Mouse (Mus musculus) kidney, postnatal 36 days (tissue): ENCODE results near the gene Gm40460.
"Not testable (repeated sequence)": the region's sequence is repeated elsewhere in the genome, so short reads cannot be mapped to it uniquely, and the experiment has no call there.

ENCODE experiments used
- DNase-seq, 2 experiments: peaks; one replicate each; pipeline ENCODE4 v3.0.0; 2021 to 2022; ENCODE audit warnings: mixed read lengths in 2 of 2

Gm40460 gene

DNA sequence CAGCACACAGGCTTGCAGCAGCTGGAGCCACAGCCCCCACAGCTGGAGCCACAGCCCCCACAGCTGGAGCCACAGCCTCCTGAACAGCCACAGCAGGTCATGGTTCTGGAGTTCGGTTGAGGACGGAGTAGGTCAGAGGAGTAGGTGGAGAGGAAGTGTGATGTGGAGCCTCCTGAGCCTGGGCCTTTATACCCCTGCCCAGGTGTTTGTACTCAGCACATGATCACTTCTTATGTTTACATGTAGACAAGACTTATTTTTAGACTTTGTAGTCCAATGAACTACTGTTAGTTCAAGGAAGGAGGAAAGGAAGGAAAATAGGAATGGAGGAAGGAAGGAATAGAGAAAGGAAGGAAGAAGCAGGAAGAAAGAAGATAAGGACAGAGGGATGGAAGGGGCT lies at the start of gene Gm40460:
Gene Gm40460 (minus strand): TSS at position 101 of the 400 bp plus-strand sequence.
- no peak for DNase-seq

DNA sequence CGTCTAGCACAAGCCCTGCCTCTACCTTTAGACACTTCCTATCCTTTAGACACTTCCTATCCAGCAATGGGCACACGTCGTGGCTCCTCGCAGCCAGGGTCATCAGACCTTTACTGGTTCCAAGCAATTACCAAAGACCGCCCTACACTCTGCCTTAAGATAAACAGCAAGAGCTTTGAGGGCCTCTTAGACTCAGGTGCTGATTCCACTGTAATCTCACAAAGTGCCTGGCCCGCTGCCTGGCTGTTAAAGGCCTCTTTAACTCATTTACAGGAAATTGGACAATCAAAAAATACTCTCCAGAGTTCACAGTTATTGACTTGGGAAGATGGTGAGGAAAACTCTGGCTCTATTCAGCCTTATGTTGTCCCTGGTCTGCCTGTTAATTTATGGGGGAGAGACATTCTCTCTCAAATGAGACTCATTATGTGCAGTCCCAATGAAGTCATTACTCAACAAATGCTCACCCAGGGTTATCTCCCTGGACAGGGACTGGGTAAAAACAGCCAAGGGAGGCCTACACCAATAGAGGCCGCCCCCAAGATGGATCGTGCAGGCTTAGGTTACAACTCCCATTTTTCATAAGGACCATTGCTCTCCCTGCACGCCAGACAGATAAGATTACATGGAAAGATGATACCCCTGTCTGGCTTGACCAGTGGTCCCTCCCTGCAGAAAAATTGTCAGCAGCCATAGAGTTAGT lies 45.2 kb upstream of the Gm40460 start:
- DNase-seq = not testable (repeated sequence)

DNA sequence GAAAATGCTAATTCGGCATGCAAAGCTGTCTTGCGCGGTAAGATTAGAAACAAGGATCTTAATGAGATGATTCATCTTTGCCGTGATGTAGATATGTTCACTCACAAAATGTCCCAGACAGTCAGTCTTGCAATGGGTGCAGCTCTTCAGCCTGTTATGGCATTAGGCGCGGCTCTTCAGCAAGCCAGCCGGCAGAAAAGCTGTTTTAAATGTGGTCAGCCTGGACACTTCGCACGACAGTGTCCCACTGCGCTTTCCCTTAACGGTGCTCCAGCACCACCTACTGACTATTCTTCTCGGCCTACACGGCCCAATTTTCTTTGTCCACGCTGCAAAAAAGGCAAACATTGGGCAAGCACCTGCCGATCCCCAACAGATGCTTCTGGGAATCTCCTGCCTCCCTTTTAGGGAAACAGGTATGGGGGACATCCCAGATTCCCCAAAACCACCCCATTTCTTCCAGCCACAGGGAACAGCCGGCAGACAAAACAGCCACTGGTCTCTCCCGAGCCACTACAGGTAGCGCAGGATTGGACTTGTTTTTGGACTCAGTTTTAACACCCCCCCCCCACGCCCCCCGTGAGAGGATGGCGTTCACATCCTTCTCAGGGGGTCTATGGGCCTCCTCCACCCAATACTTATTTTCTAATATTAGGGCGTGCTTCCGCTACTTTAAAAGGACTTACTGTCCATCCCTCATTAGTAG lies 44.4 kb upstream of the Gm40460 start:
- peak; percentile 27 to 62 for DNase-seq

DNA sequence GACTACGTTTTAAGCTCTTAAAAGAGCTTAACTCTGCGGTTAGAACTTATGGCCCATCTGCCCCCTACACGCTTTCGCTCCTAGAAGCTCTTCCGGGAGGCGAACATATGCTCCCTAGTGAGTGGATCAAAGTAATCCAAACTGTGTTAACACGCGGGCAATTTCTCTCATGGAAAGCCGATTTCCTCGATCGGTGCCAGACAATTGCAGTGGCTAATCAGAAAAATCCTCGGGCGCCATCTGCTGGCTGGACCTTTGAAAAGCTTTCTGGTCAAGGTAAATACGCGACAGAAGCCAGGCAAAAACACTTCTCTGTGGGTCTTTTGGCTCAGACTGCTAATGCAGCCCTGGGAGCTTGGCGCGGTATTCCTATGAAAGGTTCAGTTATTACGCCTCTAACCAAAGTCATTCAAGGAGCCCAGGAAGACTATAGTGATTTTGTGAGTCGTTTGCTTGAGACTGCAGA lies 43.8 kb upstream of the Gm40460 start:
- DNase-seq = peak; percentile 93 to 97

- DNase-seq = peak; percentile 49 to 75
Measured at GRCm38 (mm10) chr7:142284023-142284591, 43.2 kb upstream of the Gm40460 start.

DNA sequence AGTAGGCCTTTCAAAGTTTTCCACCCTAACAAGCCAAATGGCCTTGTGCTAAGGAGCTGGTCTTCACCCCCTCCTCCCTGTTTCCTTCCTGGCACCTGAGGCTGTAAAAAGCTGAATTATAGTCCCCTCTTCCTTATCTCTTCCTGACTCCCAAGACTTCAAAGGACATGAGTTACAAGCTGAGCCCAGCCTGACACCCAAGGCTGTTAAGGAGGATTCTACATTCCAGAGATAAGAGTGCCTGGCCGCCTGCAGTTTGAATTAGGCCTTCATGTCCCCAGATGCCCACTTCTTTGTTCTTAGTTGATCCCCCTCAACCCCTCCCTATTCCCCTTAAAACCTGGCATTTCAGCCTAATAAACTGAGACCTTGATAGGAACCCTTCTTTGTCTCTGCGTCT lies 42.0 kb upstream of the Gm40460 start:
- peak in 1 of 2 experiments; percentile 6 for DNase-seq

GRCm38 (mm10) chr7:142279291-142279690 lies 38.4 kb upstream of the Gm40460 start:
- DNase-seq = not testable (repeated sequence)

- peak; percentile 37 to 89 for DNase-seq
Measured at GRCm38 (mm10) chr7:142278183-142278582, 37.3 kb upstream of the Gm40460 start.

DNA sequence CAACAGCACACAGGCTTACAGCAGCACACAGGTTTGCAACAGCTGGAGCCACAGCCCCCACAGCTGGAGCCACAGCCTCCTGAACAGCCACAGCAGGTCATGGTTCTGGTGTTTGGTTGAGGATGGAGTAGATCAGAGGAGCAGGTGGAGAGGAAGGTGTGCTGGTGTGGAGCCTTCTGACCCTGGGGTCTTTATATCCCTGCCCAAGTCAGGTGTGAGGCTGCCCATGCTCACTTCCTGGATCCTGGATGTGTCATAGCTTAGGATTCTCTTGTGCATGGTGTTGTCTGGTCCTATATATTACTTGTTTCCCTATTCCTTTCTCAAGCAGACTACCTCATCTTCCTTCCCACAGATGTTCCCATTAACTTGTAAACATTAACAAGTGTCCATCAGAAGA lies 33.4 kb upstream of the Gm40460 start, which contains the start of gene Gm4559:
Gene Gm4559 (minus strand): TSS at position 101 of the 400 bp plus-strand sequence.
- not testable (repeated sequence) for DNase-seq

DNA sequence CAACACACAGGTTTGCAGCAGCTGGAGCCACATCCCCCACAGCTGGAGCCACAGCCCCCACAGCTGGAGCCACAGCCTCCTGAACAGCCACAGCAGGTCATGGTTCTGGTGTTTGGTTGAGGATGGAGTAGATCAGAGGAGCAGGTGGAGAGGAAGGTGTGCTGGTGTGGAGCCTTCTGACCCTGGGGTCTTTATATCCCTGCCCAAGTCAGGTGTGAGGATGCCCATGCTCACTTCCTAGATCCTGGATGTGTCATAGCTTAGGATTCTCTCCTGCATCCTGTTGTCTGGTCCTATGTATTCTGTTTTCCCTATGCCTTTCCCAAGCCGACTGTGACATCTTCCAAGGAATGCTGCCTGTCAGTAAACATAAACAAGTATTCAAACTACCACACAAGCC lies 17.4 kb upstream of the Gm40460 start, which contains the start of gene Gm2431:
Gene Gm2431 (minus strand): TSS at position 101 of the 400 bp plus-strand sequence.
- not testable (repeated sequence) for DNase-seq

DNA sequence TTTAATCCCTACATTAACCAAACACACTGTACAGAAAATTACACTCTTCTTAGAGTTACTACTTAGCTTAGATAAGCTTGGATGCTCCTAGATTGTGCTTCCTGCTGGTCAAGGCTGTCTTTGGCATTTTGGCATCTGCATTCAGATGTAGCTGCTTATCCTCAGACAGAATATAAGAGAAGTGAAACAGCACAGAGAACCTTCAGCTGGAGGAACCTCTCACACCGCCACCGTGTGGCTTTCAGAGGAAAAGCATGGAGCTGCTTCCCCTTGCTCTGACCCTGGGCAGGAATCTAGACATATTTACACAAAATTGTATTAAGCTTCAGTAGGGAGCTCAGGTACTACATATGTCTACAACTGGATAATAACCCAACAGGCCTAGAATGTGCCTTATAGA lies 14.6 kb upstream of the Gm40460 start:
- peak; percentile 16 to 68 for DNase-seq

DNA sequence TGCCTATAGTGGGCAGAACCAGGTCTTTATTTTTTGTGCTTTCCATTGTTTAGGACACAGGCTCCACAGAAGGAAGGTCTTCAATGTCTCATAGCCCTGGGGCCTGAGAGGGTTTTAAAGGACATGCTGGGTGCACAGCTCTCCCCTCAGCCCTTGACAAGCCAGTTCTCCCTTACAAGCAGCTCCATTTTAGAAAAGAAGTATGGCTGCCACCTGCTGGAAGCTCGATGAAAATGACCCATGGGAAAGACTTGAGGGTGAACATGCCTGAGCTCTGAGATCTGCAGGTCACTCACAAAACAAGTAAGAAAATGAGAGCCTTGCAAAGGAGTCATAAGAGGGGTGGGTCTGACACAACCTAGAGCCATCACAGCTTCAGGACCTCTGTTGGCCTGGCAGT lies 8.9 kb upstream of the Gm40460 start:
- peak; percentile 20 to 69 for DNase-seq

DNA sequence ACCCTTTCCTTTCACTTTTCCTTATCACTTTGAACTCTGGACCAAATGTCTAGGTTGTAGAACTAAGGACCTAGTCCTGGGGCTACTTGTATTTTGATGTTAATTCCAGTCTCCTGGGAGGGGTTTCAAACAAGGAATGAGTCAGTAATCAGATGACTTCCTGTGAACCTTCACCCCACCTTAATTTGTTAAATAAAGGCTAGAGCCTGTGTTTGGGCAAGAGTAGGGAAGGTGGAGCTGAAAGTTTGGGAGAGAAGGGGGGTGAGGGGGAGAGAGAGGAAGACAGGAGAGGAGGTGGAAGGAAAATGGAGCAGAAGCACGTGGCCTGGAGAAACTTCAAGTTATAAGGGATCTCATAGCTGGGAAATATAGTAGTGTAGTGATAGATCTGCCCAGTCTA lies 9.3 kb downstream of the Gm40460 start:
- DNase-seq = no peak

- not testable (repeated sequence) for DNase-seq
Measured at GRCm38 (mm10) chr7:142229871-142230270, 11.0 kb downstream of the Gm40460 start, which contains the start of gene Krtap5-5. Gene Krtap5-5, minus strand, starts transcription at chr7:142229971.

DNA sequence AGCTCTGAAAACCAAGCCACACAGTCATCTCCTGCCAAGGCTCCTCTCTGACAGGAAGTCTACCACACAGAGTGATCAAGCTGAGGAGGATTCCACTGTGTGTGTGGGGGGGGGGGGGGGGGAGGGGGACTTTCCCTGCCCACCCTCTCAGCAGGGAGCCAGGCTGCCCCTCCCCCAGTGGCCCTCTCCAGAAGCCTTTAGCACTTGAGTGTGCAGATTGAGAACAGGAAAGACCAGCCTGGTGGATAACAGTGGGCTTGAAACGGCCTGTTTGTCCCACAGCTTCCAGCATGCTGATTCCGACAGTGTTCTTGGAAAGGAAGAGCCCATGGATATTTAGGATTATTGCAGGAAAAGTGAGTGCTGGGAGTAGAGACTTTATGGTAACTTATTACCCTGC lies 16.4 kb downstream of the Gm40460 start:
- DNase-seq = no peak

- not testable (repeated sequence) for DNase-seq
Measured at GRCm38 (mm10) chr7:142212136-142212535, 28.7 kb downstream of the Gm40460 start.

- DNase-seq = no peak
Measured at GRCm38 (mm10) chr7:142211559-142211958, 29.3 kb downstream of the Gm40460 start, which contains the start of gene Gm7579. Gene Gm7579, plus strand, starts transcription at chr7:142211859.

DNA sequence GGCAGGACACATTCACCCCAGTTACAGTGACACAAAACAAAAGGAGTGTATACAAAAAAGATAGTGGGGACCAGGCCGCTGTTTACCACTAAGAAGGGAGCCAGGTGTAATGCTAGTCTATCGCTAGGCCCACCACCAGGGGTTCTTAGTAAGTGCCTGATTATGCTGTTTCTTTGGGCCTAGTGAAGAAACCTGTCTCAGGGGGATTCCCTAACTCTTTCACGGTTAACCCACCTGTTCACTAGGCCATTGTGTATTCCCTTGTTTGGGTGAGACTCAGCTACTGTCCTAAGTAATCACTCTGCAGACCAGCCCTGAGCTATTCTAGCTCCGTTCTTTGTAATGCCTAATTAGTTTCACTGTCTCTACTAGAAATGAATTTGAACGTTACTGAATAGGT lies 34.0 kb downstream of the Gm40460 start:
- DNase-seq = not testable (repeated sequence)

DNA sequence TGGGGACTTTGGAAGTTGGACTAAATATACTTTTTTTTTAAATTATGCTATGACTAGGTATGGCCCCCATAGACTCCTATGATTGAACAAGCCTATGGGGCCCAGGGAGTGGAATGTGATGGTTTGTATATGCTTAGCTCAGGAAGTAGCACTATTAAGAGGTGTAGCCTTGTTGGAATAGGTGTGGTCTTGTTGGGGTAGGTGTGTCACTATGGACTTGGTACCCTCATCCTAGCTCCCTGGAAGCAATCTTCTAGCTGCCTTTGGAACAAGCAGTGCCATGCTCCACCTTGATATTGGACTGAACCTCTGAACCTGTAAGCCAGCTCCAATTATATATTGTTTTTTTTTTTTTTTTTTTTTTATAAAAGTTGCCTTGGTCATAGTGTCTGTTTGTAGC lies 35.4 kb downstream of the Gm40460 start:
- no peak for DNase-seq

GRCm38 (mm10) chr7:142201064-142201463 lies 39.8 kb downstream of the Gm40460 start, which contains the start of gene Krtap5-3:
Gene Krtap5-3, plus strand, starts transcription at chr7:142201364.
- no peak for DNase-seq

DNA sequence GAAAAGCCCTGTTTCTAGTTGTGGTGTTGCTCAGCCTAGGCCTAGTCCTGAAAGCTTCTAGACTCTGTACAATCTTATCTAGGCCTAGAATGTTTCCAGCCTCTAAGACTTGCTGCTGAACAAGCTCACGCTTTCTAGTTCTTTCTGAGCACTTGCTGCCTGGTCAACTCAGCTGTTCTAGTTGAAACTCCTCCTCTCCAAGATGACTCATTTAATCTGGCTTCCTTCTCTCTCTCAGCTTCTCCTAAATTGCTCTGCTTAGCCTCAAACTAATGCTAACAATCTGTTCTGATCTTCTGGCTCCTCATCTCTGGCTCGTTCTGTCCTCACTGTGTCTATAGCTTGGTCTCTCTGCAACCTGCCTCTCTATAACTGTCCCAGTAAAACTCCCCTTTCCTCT lies 42.1 kb downstream of the Gm40460 start:
- no peak for DNase-seq
